Mouse (Mus musculus) cerebellum, adult (tissue): ENCODE measurements around the gene Fasn.
"Not testable (repeated sequence)": the region's sequence is repeated elsewhere in the genome, so short reads cannot be mapped to it uniquely, and the experiment has no call there.

Experiments used
- ATAC-seq: cut with Nextera tagmentation; 2 replicates; pipeline ENCODE4 v1.9.2; 2017; ENCODE audit warnings: mild to moderate bottlenecking, moderate library complexity, mixed read lengths; ENCODE audit not compliant: insufficient number of reproducible peaks, low FRiP score, low TSS enrichment

Fasn gene

GRCm38 (mm10) chr11:120768206-120768605, 56.1 kb downstream of the Fasn start:
- no peak for ATAC-seq

GRCm38 (mm10) chr11:120767023-120767422, 57.3 kb downstream of the Fasn start:
- ATAC-seq = not testable (repeated sequence)

DNA sequence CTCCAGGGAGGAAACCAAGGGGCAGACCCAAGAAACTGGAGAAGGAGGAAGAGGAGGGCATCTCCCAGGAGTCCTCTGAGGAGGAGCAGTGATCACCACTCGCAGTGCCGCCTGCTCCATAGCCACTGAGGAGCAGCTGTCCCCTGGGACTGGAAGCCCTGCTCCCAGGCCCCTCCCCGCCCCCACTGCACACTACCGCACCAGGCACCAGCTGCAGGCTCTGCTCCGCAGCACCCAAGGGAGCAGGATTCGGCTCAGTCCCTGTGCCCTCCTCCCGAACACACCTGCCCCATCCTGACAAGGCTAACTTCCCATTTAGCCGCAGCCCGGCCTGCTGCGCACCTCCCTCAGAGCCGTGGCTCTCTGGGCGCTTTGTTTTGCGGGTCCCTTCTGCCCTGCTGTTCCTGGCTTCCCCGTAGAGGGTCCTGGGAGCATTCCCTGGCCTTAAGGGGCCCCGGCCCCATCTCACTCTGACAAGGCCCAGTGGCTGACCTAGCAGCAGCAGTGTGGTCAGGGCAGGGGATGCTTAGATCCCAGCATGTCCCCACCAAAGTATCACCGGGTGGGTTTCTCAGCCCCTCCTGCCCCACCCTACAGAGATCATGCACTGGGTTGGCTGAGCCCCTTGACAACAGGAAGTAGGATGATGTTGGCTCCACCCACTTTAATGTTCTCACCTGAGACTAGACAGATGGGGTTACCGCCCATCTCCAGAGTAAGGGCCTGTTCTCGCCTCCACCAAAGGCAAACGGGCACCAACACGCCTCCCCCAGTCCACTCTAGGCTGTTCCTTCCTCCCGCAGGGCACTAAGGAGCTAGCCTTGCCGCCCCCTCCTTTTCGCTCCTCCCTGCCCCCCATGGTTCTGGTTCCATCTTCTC, 61.0 kb downstream of the Fasn start:
- ATAC-seq = not testable (repeated sequence)

- ATAC-seq = not testable (repeated sequence)
Measured at GRCm38 (mm10) chr11:120762672-120763041, 61.7 kb downstream of the Fasn start, which contains the start of gene Hmga1b. TSS of gene Hmga1b (plus strand) at chr11:120762794.

GRCm38 (mm10) chr11:120761811-120762671, 62.3 kb downstream of the Fasn start:
- no peak for ATAC-seq

GRCm38 (mm10) chr11:120760236-120760635, 64.1 kb downstream of the Fasn start:
- ATAC-seq = no peak
